Mouse (Mus musculus) heart, postnatal 0 days (tissue): Measurements from ENCODE around the gene Matn3. TPM values are rescaled to one million over a fixed set of nuclear protein-coding genes. Genes with fewer than 3 reads are reported as not detected.

Experiments
- ATAC-seq: fragments of 200-750 bp; cut with Nextera tagmentation; 2 replicates; pipeline ENCODE4 v1.8.0; 2017; ENCODE audit warnings: low read depth, moderate number of reproducible peaks, moderate library complexity; ENCODE audit not compliant: insufficient read depth
- DNase-seq: peaks from one replicate; pipeline ENCODE4 v3.0.0-alpha.2; 2016; ENCODE audit warnings: low spot score
- H3K27ac ChIP-seq: fragments of 300-500 bp; sonication (generic); 2 replicates; pipeline ENCODE4 v1.5.1; 2014; ENCODE audit warnings: low read depth, mild to moderate bottlenecking
- H3K27me3 ChIP-seq: fragments of 300-500 bp; sonication (generic); 2 replicates; pipeline ENCODE4 v1.6.1; 2014; ENCODE audit warnings: low read length, mixed read lengths; ENCODE audit not compliant: control insufficient read depth, insufficient read depth
- H3K36me3 ChIP-seq: fragments of 300-500 bp; sonication (generic); replicated peaks from 2 replicates; pipeline ENCODE4 v1.6.1; 2014; ENCODE audit warnings: low read length, mixed read lengths; ENCODE audit not compliant: control insufficient read depth, insufficient read depth
- H3K4me1 ChIP-seq: fragments of 300-500 bp; sonication (generic); 2 replicates; pipeline ENCODE4 v1.6.1; 2014; ENCODE audit warnings: antibody characterized with exemption; ENCODE audit not compliant: control insufficient read depth, insufficient read depth
- H3K4me2 ChIP-seq: fragments of 300-500 bp; sonication (generic); 2 replicates; pipeline ENCODE4 v1.6.1; 2014; ENCODE audit warnings: low read depth, mild to moderate bottlenecking, low read length, moderate library complexity
- H3K4me3 ChIP-seq: fragments of 300-500 bp; sonication (generic); 2 replicates; pipeline ENCODE4 v1.5.1; 2014; ENCODE audit warnings: low read depth, low read length
- H3K9ac ChIP-seq: fragments of 300-500 bp; sonication (generic); replicated peaks from 2 replicates; pipeline ENCODE4 v1.6.1; 2014; ENCODE audit warnings: low read depth, low read length, mixed read lengths
- H3K9me3 ChIP-seq: fragments of 300-500 bp; sonication (generic); replicated peaks from 2 replicates; pipeline ENCODE4 v1.6.1; 2016; ENCODE audit warnings: low read length; ENCODE audit not compliant: control insufficient read depth
- CTCF ChIP-seq: IDR thresholded peaks from 2 replicates; pipeline ENCODE4 v1.5.1; 2016; ENCODE audit warnings: antibody characterized with exemption, control low read depth, low read depth
- EP300 ChIP-seq: IDR thresholded peaks from 2 replicates; pipeline ENCODE4 v1.6.1; 2016; ENCODE audit warnings: antibody characterized with exemption, low read depth
- WGBS: fragments of 180-500 bp; shearing (Covaris S2); extraction: QIAGEN DNeasy Blood & Tissue Kit; methylation state at CpG from one replicate; pipeline ENCODE4 v1.1.7; 2014; 5-methylcytosine and 5-hydroxymethylcytosine counted together
- polyA plus RNA-seq: library from polyadenylated mRNA; unstranded; fragments of >200 nt; fragmentation: Nextera tagmentation; extraction: Ambion mirVana; gene quantifications from 2 replicates; pipeline ENCODE4 v1.2.1, GENCODE M21; 2015
- total RNA-seq: library from RNA; depleted of rRNA; stranded (reverse); fragments of >200 nt; gene quantifications from 2 replicates; pipeline ENCODE4 v1.2.3, GENCODE M21; 2014; ENCODE audit warnings: low replicate concordance; rRNA removed

Matn3 gene
- total and polyA plus RNA-seq, 2 experiments from 2014 or later, result 0.07 TPM; not detected in 1

DNA sequence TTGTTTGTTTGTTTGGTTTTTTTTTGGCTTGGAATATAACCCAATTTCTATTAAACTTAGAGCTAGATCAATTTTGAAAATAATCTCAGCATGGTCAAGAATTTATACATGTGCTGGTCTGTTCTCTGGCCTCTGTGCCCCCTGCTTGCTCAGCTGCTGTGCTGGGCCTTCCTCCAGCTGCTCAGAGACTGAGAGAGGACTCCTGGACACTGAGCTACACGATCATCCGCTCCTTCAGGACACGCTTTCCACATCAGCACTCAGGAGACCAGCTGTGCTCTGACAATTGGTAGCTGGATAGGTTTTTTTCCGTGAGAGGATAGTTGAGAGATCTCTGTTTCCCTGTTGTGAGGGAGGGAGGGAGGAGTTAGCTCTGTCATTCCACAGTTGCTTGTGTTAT, 62.6 kb downstream of the Matn3 start:
- WGBS, result 58% methylated on average over 4 of the region's 4 CpGs
- H3K36me3 ChIP-seq, result peaks cover 6% of the 10 kb centered on the region; the same call in 1 of the 2 replicates
- H3K4me1 ChIP-seq, result no peaks in the 10 kb centered on the region
- no peak for DNase-seq
- TF ChIP-seq EP300 (no peak), CTCF (no peak)
- no peaks in the 10 kb centered on the region for H3K27me3 ChIP-seq
- no peaks in the 10 kb centered on the region for H3K9me3 ChIP-seq
- H3K9ac ChIP-seq, result no peak overlapping the region
- no peak for ATAC-seq
- no peak overlapping the region for H3K4me3 ChIP-seq
- H3K27ac ChIP-seq, result no peak overlapping the region
- H3K4me2 ChIP-seq, result no peak overlapping the region

DNA sequence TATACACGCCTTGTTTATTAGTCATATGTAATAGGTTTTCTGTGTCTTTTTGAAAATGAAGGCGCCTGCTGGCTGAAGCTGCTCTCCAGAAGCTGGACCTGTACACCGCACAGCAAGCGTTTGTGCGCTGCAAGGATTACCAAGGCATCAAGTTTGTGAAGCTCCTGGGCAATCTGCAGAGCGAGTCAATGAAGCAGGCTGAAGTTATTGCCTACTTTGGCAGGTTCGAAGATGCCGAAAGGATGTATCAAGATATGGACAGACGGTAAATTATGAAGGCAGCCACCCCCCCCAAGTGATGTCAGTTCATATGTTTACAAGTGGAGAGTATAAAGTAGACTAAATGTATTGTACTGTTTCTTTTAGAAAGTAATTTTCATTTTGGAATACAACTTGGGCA, 68.6 kb downstream of the Matn3 start:
- 90% methylated on average over 9 of the region's 9 CpGs for WGBS
- TF ChIP-seq EP300 (no peak), CTCF (no peak)

DNA sequence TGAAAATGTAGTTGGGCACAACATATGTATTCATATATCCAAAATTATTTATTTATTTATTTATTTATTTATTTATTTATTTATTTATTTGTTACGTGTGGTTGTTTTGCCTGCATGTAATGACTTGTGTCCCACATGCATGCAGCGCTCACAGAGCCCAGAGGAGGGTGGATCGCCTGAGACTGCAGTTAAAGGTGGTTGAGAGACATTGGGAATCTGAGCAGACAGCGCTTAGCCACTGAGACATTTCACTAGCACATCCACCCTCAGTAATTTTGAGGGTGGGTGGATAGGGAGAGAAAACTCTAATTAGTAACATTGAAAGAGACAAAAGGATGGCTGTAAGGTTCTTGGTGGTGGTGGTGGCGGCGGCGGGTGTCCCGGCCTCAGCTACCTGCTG, 72.7 kb downstream of the Matn3 start:
- no peak overlapping the region for H3K9ac ChIP-seq
- DNase-seq (no peak), ATAC-seq (no peak)
- no peak overlapping the region for H3K4me2 ChIP-seq
- no peaks in the 10 kb centered on the region for H3K27me3 ChIP-seq
- H3K27ac ChIP-seq, result no peak overlapping the region
- H3K4me3 ChIP-seq, result no peak overlapping the region
- WGBS, result 91% methylated on average over 8 of the region's 8 CpGs
- peaks cover 10% of the 10 kb centered on the region for H3K36me3 ChIP-seq
- no peaks in the 10 kb centered on the region for H3K4me1 ChIP-seq
- H3K9me3 ChIP-seq, result no peaks in the 10 kb centered on the region
- TF ChIP-seq EP300 (no peak), CTCF (no peak)

More for the DNA sequence above, 68.6 kb downstream of the Matn3 start:
- Histone ChIP-seq H3K4me2 (no peak overlapping the region), H3K27ac (no peak overlapping the region), H3K4me1 (no peaks in the 10 kb centered on the region), H3K4me3 (no peak overlapping the region), H3K9ac (no peak overlapping the region), H3K27me3 (no peaks in the 10 kb centered on the region), H3K9me3 (no peaks in the 10 kb centered on the region), H3K36me3 (peaks cover 17% of the 10 kb centered on the region)
- ATAC-seq (no peak), DNase-seq (no peak)

DNA sequence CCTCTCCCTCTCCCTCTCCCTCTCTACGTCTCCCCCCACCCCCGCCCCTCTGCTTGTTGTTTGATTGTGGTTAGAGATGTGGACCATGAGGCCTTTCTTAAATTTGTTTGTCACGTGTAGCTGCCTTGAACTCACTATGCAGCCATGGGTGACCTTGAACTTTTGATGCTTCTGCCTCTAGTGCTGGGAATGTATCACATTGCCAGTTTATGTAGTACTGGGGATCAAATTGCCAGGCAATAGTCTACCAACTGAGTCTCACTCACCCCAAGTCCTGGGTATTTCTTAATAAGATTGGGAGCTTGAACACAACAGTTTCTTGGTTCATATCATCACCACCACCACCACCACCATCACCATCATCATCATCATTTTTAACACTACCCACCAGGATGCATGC, 73.3 kb downstream of the Matn3 start:
- TF ChIP-seq CTCF, result no peak
- TF ChIP-seq EP300, result no peak
- no peak overlapping the region for H3K4me2 ChIP-seq
- no peaks in the 10 kb centered on the region for H3K9me3 ChIP-seq
- 55% methylated on average over 3 of the region's 3 CpGs for WGBS
- H3K9ac ChIP-seq, result no peak overlapping the region
- no peak for DNase-seq
- H3K27me3 ChIP-seq, result no peaks in the 10 kb centered on the region
- no peak for ATAC-seq
- H3K4me3 ChIP-seq, result no peak overlapping the region
- no peak overlapping the region for H3K27ac ChIP-seq
- peaks cover 10% of the 10 kb centered on the region for H3K36me3 ChIP-seq
- H3K4me1 ChIP-seq, result no peaks in the 10 kb centered on the region

Other genes starting within 250 kb of the Matn3 start
- gene Sdc1, start 176.6 kb upstream of the Matn3 start, total RNA-seq, result 30.4 and 39.8 TPM in 2 replicates
- gene Sdc1, start 176.6 kb upstream of the Matn3 start, polyA plus RNA-seq, result 22.4 and 22.5 TPM in 2 replicates
- gene Laptm4a, start 26.3 kb upstream of the Matn3 start, total RNA-seq, result 365 and 397 TPM in 2 replicates
- gene Laptm4a, start 26.3 kb upstream of the Matn3 start, polyA plus RNA-seq, result 356 and 358 TPM in 2 replicates
- 5.5 and 11.1 TPM in 2 replicates for gene Wdr35, start 26.0 kb downstream of the Matn3 start, total RNA-seq
- 6.3 and 7.9 TPM in 2 replicates for gene Wdr35, start 26.0 kb downstream of the Matn3 start, polyA plus RNA-seq
- gene Ttc32, start 82.1 kb downstream of the Matn3 start, total RNA-seq, result 14.5 and 17.4 TPM in 2 replicates
- gene Ttc32, start 82.1 kb downstream of the Matn3 start, polyA plus RNA-seq, result 20.9 and 26.2 TPM in 2 replicates